Mouse (Mus musculus): ENCODE data around the gene Thsd7a. TPM values are rescaled to one million over a fixed set of nuclear protein-coding genes. Genes with fewer than 3 reads are reported as not detected.

Thsd7a gene
- polyA plus RNA-seq, 1 experiment from 2014 or later: 3.2 TPM

- H3K4me1 ChIP-seq (replicated peaks): no peaks in the 10 kb centered on the region
- H3K4me2 ChIP-seq (replicated peaks): no peak overlapping the region
- H3K9me3 ChIP-seq: no peaks in the 10 kb centered on the region
- no peak overlapping the region for H3K9ac ChIP-seq
- 71% methylated on average over 1 of the region's 1 CpGs for WGBS
- H3K4me3 ChIP-seq (replicated peaks): no peak overlapping the region
- H3K27me3 ChIP-seq (replicated peaks): no peaks in the 10 kb centered on the region
- ATAC-seq: no peak
- no peak overlapping the region for H3K27ac ChIP-seq
- no peaks in the 10 kb centered on the region for H3K36me3 ChIP-seq
Measured at GRCm38 (mm10) chr6:12478359-12478758, 270.9 kb downstream of the Thsd7a start.

GRCm38 (mm10) chr6:12470935-12471334 lies 278.3 kb downstream of the Thsd7a start:
- no peaks in the 10 kb centered on the region for H3K9me3 ChIP-seq
- WGBS: 84% methylated on average over 2 of the region's 2 CpGs
- no peak overlapping the region for H3K4me3 ChIP-seq (replicated peaks)
- H3K27me3 ChIP-seq (replicated peaks): no peaks in the 10 kb centered on the region
- no peaks in the 10 kb centered on the region for H3K4me1 ChIP-seq (replicated peaks)
- no peaks in the 10 kb centered on the region for H3K36me3 ChIP-seq
- H3K9ac ChIP-seq: no peak overlapping the region
- ATAC-seq: no peak
- H3K27ac ChIP-seq: no peak overlapping the region
- no peak overlapping the region for H3K4me2 ChIP-seq (replicated peaks)

DNA sequence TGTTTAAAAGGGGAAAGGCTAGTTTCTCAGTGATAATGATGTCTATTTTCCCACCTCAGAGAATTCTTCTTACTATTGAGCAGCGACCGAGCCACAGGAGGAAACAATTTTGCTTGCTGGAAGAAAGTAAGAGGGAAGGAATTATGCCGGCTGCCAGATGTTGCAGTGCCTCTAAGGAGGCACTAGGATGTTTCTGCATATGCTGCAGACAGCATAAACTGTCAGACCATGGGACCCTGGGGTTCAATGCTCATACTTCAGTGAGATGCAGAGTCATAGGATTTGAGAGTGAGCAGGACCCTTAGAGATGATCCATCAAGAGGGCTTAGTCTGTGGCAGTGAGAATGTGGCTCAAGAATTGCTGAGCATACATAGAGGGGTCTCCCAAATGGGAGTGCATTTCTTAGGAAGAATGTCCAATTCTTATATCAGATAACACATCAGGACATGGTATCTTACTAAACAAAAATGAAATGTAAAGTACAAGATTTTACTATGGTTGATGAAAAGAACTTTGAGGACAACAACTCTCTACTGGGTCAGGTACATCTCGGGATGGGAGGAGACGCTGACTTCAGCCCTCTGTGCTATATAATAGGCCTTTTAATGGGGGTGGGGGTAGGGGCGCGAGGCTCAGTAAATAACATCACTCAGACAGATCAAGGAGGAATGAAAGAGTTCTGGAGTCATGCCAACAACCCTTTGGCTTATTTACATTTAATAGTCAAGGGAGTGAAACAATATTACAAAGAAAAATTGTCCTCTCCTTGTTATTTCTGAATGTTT lies 281.7 kb downstream of the Thsd7a start:
- no peaks in the 10 kb centered on the region for H3K4me1 ChIP-seq (replicated peaks)
- no peaks in the 10 kb centered on the region for H3K9me3 ChIP-seq
- WGBS: 52% methylated on average over 7 of the region's 7 CpGs
- ATAC-seq: no peak
- H3K9ac ChIP-seq: no peak overlapping the region
- no peaks in the 10 kb centered on the region for H3K36me3 ChIP-seq
- H3K27ac ChIP-seq: no peak overlapping the region
- no peaks in the 10 kb centered on the region for H3K27me3 ChIP-seq (replicated peaks)
- H3K4me2 ChIP-seq (replicated peaks): no peak overlapping the region
- no peak overlapping the region for H3K4me3 ChIP-seq (replicated peaks)

DNA sequence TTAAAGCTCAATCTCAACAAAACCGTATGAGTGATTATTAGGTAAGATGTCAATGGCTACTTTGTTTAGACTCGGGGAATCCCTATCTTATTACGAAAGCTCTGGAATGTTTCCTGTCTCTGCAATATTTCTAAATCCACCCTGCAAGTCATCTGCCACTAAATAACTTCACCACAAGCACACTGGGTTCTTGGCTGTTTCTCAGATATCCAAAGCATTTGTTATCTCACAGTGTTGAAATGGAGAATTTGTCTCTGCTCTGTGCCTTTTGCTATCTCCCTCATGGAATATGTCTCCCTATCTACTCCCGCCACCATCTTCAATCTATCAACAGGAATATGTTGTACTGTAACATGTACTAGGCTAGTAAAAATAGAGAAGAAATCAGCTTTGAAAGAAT lies 290.4 kb downstream of the Thsd7a start:
- Histone ChIP-seq H3K9ac (no peak overlapping the region), H3K4me3 (replicated peaks) (no peak overlapping the region), H3K27ac (no peak overlapping the region), H3K4me1 (replicated peaks) (no peaks in the 10 kb centered on the region), H3K4me2 (replicated peaks) (no peak overlapping the region), H3K9me3 (no peaks in the 10 kb centered on the region), H3K36me3 (no peaks in the 10 kb centered on the region), H3K27me3 (replicated peaks) (no peaks in the 10 kb centered on the region)
- 77% methylated on average over 4 of the region's 4 CpGs for WGBS
- ATAC-seq: no peak

GRCm38 (mm10) chr6:12457451-12457850 lies 291.8 kb downstream of the Thsd7a start:
- Histone ChIP-seq H3K9me3 (no peaks in the 10 kb centered on the region), H3K9ac (no peak overlapping the region), H3K4me2 (replicated peaks) (no peak overlapping the region), H3K4me1 (replicated peaks) (no peaks in the 10 kb centered on the region), H3K27me3 (replicated peaks) (no peaks in the 10 kb centered on the region), H3K4me3 (replicated peaks) (no peak overlapping the region), H3K36me3 (no peaks in the 10 kb centered on the region), H3K27ac (no peak overlapping the region)
- WGBS: 74% methylated on average over 1 of the region's 1 CpGs
- no peak for ATAC-seq

GRCm38 (mm10) chr6:12454876-12455485 lies 294.2 kb downstream of the Thsd7a start:
- Histone ChIP-seq H3K4me2 (replicated peaks) (no peak overlapping the region), H3K4me3 (replicated peaks) (no peak overlapping the region), H3K9ac (no peak overlapping the region), H3K9me3 (no peaks in the 10 kb centered on the region), H3K27ac (no peak overlapping the region), H3K4me1 (replicated peaks) (no peaks in the 10 kb centered on the region), H3K36me3 (no peaks in the 10 kb centered on the region), H3K27me3 (replicated peaks) (no peaks in the 10 kb centered on the region)
- ATAC-seq: no peak
- WGBS: 76% methylated on average over 1 of the region's 1 CpGs

DNA sequence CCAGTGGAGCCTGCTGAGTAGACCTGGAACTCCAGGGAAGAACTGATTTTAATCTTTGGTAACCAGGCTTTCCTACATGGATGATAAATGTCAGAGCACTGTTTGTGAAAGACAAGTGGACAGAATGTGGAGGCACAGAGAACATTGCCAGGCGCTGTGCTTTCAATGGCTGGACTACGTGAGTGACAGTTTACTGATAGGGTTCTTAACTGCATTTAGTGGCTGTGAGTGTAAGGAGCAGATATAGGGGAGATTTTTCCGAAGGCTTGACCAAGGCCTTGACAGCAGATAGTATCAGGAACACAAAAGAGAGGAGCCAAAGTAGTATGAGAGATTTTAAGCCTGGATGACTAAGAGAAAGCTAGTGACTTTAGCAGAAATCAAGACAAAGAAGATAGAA lies 295.1 kb downstream of the Thsd7a start:
- no peak for ATAC-seq
- H3K4me1 ChIP-seq (replicated peaks): no peaks in the 10 kb centered on the region
- no peak overlapping the region for H3K9ac ChIP-seq
- no peaks in the 10 kb centered on the region for H3K27me3 ChIP-seq (replicated peaks)
- H3K9me3 ChIP-seq: no peaks in the 10 kb centered on the region
- no peak overlapping the region for H3K27ac ChIP-seq
- WGBS: 73% methylated on average over 3 of the region's 3 CpGs
- no peak overlapping the region for H3K4me3 ChIP-seq (replicated peaks)
- H3K36me3 ChIP-seq: no peaks in the 10 kb centered on the region
- no peak overlapping the region for H3K4me2 ChIP-seq (replicated peaks)

GRCm38 (mm10) chr6:12448851-12449250 lies 300.4 kb downstream of the Thsd7a start:
- H3K4me3 ChIP-seq (replicated peaks): no peak overlapping the region
- H3K9me3 ChIP-seq: no peaks in the 10 kb centered on the region
- H3K27ac ChIP-seq: no peak overlapping the region
- H3K27me3 ChIP-seq (replicated peaks): no peaks in the 10 kb centered on the region
- ATAC-seq: no peak
- no peak overlapping the region for H3K9ac ChIP-seq
- H3K4me1 ChIP-seq (replicated peaks): no peaks in the 10 kb centered on the region
- 37% methylated on average over 3 of the region's 3 CpGs for WGBS
- H3K4me2 ChIP-seq (replicated peaks): no peak overlapping the region
- no peaks in the 10 kb centered on the region for H3K36me3 ChIP-seq

- H3K9ac ChIP-seq: no peak overlapping the region
- no peaks in the 10 kb centered on the region for H3K9me3 ChIP-seq
- H3K4me3 ChIP-seq (replicated peaks): no peak overlapping the region
- H3K27me3 ChIP-seq (replicated peaks): no peaks in the 10 kb centered on the region
- H3K4me1 ChIP-seq (replicated peaks): no peaks in the 10 kb centered on the region
- no peak overlapping the region for H3K27ac ChIP-seq
- H3K4me2 ChIP-seq (replicated peaks): no peak overlapping the region
- WGBS: 92% methylated on average over 2 of the region's 2 CpGs
- H3K36me3 ChIP-seq: no peaks in the 10 kb centered on the region
- ATAC-seq: no peak
Measured at GRCm38 (mm10) chr6:12445486-12445885, 303.7 kb downstream of the Thsd7a start.

GRCm38 (mm10) chr6:12439561-12439960 lies 309.6 kb downstream of the Thsd7a start:
- Histone ChIP-seq H3K4me2 (replicated peaks) (no peak overlapping the region), H3K9me3 (no peaks in the 10 kb centered on the region), H3K27me3 (replicated peaks) (no peaks in the 10 kb centered on the region), H3K9ac (no peak overlapping the region), H3K4me1 (replicated peaks) (no peaks in the 10 kb centered on the region), H3K36me3 (no peaks in the 10 kb centered on the region), H3K4me3 (replicated peaks) (no peak overlapping the region), H3K27ac (no peak overlapping the region)
- no peak for ATAC-seq

GRCm38 (mm10) chr6:12419070-12419469 lies 330.1 kb downstream of the Thsd7a start:
- no peaks in the 10 kb centered on the region for H3K9me3 ChIP-seq
- no peak overlapping the region for H3K27ac ChIP-seq
- H3K4me3 ChIP-seq (replicated peaks): no peak overlapping the region
- no peak overlapping the region for H3K4me2 ChIP-seq (replicated peaks)
- no peak overlapping the region for H3K9ac ChIP-seq
- H3K4me1 ChIP-seq (replicated peaks): no peaks in the 10 kb centered on the region
- H3K27me3 ChIP-seq (replicated peaks): no peaks in the 10 kb centered on the region
- H3K36me3 ChIP-seq: no peaks in the 10 kb centered on the region
- ATAC-seq: no peak
- 89% methylated on average over 10 of the region's 10 CpGs for WGBS

DNA sequence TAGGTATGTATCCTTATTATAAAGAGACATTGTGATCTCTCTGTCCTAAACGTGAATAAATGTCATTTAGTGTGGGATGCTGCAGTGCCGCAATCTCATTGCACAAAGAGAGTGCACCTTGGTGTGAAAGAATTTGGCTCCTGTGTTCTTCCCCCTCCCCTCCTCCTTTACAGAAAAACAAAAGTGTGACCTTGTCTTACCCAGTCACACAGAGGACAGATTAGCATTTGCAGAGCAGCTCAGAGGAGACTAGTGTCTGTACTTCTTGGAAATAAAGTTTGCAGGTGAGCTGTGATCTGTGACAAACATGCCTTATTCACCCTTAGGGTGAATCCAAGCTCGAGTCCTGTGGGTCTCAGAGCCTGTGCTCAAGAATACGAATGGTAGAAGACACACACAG lies 332.2 kb downstream of the Thsd7a start:
- Histone ChIP-seq H3K27me3 (replicated peaks) (no peaks in the 10 kb centered on the region), H3K36me3 (no peaks in the 10 kb centered on the region), H3K4me3 (replicated peaks) (no peak overlapping the region), H3K4me2 (replicated peaks) (no peak overlapping the region), H3K9ac (no peak overlapping the region), H3K4me1 (replicated peaks) (no peaks in the 10 kb centered on the region), H3K27ac (no peak overlapping the region), H3K9me3 (no peaks in the 10 kb centered on the region)
- 65% methylated on average over 4 of the region's 4 CpGs for WGBS
- ATAC-seq: no peak

GRCm38 (mm10) chr6:12404441-12404840 lies 344.8 kb downstream of the Thsd7a start:
- Histone ChIP-seq H3K36me3 (no peaks in the 10 kb centered on the region), H3K27me3 (replicated peaks) (no peaks in the 10 kb centered on the region), H3K27ac (no peak overlapping the region), H3K4me2 (replicated peaks) (no peak overlapping the region), H3K9me3 (no peaks in the 10 kb centered on the region), H3K9ac (no peak overlapping the region), H3K4me1 (replicated peaks) (no peaks in the 10 kb centered on the region), H3K4me3 (replicated peaks) (no peak overlapping the region)
- ATAC-seq: no peak
- 94% methylated on average over 2 of the region's 2 CpGs for WGBS
